Mouse (Mus musculus) heart, postnatal 14 days (tissue): ENCODE measurements around the gene Nsmce1. TPM values are rescaled to one million over a fixed set of nuclear protein-coding genes. Genes with fewer than 3 reads are reported as not detected.
"Not testable (repeated sequence)": the region's sequence is repeated elsewhere in the genome, so short reads cannot be mapped to it uniquely, and the experiment has no call there.

Source experiments
- DNase-seq, 2 experiments: peaks; one replicate each; pipeline ENCODE4 v3.0.0; 2021 to 2022
- intact Hi-C: fragments of 180-260 bp; cut with DNase I; formaldehyde crosslinking; loops from one replicate; pipeline ENCODE4 v1.15.1; 2025
- total RNA-seq, 2 experiments: library from RNA; stranded (reverse); gene quantifications; 2 replicates each; pipeline ENCODE4 v1.2.3; 2021

Nsmce1 gene
- total RNA-seq, 2 experiments from 2014 or later: 28.7 to 36.2 TPM

- DNase-seq: peak; percentile 91 to 93
- intact Hi-C loops: no loop called here
Measured at GRCm38 (mm10) chr7:125444464-125445401, 46.7 kb downstream of the Nsmce1 start, which contains the start of gene Kdm8. Gene Kdm8, plus strand, starts transcription at chr7:125444676.

DNA sequence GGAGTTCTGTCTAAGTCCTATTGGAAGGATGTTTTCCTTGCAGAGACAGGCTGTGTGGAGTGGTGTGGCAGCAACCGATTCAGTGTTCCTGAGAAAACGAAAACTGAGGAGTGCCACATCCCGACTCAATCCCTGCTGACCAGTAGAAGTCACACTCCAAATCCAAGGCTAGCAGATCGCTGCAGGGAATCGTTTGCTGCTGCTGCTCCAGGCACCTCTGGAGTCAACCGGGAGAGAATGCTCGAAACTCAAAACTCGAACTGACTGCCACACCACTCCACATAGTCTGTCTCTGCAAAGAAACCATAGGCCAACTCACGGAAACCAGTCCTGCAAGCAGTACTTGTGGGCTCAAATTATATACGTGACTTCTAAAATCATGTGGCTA lies 47.3 kb downstream of the Nsmce1 start:
- intact Hi-C loops: no loop called here
- DNase-seq: peak; percentile 12 to 15

DNA sequence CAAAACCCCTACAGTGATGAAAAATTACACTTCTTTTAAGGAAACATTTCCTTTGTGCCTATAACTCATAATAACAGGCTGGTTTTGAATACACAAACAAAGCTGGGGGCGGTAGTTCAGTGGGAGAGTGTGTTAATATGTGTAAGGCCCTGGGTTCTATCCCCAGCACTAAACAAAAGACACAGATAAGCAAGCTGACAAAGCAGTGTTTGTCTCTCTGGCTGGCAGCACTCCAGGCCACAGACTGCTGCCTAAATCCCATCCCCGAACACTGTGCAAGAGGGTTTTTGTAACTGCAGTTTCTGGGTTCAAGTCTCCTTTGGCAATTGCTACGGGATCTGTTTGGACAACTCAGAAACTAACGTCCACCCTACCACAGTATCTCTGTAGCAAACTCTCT lies 49.1 kb downstream of the Nsmce1 start:
- intact Hi-C loops: no loop called here
- no peak for DNase-seq

DNA sequence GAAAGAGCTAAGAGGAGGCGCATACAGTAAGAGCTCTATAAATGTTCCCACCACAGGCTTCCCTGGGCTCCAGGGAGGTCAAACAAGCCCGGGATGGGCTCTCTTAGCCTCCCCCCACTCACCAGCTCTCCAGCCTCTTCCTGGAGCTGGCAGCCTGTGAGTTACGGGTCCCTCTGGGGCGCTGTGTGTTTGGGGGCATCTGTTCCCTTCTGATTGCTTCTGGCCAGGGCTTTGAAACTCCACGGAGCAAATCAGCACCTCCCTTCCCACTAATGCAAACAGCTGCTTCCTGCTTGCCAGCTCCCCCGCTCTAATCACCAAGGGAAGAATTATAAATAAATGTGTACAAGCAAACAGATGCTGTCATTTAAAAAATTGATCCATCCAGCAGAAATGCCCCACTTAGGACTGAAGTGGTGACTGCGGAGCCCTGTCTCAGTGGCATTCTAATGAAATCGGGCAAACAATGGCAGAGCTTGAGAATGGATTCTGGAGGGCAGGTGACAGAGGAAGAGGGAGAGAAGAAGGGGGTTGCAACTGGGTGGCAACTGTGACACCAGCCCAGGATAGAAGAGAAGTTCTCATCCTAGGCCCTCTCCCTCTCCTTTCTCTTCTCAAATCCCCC lies 56.6 kb downstream of the Nsmce1 start:
- DNase-seq: no peak
- intact Hi-C loops: no loop called here

- no peak for DNase-seq
- intact Hi-C loops: no loop called here
Measured at GRCm38 (mm10) chr7:125433874-125434273, 57.5 kb downstream of the Nsmce1 start.

- intact Hi-C loops: no loop called here
- no peak for DNase-seq
Measured at GRCm38 (mm10) chr7:125430170-125430842, 61.1 kb downstream of the Nsmce1 start.

DNA sequence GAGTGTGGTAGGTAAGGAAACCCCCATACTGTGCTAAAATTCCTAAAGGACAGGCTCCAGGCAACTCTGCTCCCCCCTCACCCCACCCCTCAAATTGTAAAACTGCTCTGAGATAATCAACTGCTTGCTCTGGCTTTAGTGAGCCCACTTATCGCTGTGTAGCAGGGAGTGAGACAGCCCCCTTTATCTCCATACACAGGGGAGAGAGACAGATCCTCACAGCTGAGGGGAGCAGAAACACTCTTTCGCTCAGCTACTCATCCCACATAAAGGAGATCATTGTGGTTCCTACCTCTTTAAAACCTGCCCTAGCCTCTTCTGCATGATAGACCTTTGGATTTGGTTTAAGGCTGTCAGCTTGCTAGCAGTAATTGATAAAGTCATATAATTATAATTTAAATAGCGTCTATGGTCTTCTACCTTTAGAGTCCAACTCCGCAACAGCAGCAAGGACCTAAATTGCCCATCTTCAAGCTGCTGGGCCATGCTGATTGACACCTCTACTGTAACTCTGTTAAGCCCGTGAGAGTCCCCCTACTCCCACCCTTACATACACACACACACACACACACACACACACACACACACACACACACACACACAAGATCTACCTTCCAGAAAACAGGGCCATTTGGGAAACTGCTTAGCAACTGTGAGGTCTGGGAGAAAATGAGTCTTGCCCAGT lies 62.4 kb downstream of the Nsmce1 start:
- DNase-seq, intact Hi-C loops: not testable (repeated sequence)

- intact Hi-C loops: no loop called here
- DNase-seq: no peak
Measured at GRCm38 (mm10) chr7:125428381-125428780, 63.0 kb downstream of the Nsmce1 start.

GRCm38 (mm10) chr7:125427492-125428090 lies 63.8 kb downstream of the Nsmce1 start:
- intact Hi-C loops: no loop called here
- peak in 1 of 2 experiments; percentile 30 for DNase-seq

GRCm38 (mm10) chr7:125423056-125423455 lies 68.3 kb downstream of the Nsmce1 start:
- intact Hi-C loops: loop anchor here (5.0 kb wide), 1 partner anchor 159 kb away; no protein-coding TSS in a partner anchor
- no peak for DNase-seq

- no peak for DNase-seq
- intact Hi-C loops: loop anchor here (2.0 to 5.0 kb wide), 2 partner anchors 160 to 217 kb away; no protein-coding TSS in a partner anchor
Measured at GRCm38 (mm10) chr7:125421911-125422310, 69.5 kb downstream of the Nsmce1 start.

DNA sequence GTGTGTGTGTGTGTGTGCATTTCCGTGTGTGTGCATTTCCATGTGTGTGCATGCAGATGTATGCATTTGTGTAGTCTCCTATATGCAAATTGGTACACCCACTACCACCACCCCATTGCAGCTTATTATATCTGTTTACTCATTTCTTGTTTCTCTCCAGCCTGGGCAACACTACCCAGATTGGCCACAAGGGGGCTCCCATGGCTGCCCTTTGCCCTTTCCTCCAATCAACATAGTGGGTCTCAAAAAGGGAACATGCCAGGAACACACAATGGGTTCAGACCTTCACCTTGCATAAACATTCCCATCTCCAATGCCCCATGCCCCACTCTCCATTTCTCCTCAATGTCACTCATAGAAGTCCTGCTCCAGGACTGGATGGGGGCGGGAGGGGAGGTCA lies 71.2 kb downstream of the Nsmce1 start:
- intact Hi-C loops: loop anchor here (2.0 to 5.0 kb wide), 2 partner anchors 162 to 219 kb away; no protein-coding TSS in a partner anchor
- peak; percentile 36 to 60 for DNase-seq

- DNase-seq: no peak
- intact Hi-C loops: no loop called here
Measured at GRCm38 (mm10) chr7:125418413-125418812, 73.0 kb downstream of the Nsmce1 start.

Other genes with a start within 250 kb of the Nsmce1 start
- gene Kdm8, start 46.9 kb downstream of the Nsmce1 start, total RNA-seq: 1 to 10 TPM; 3.1 to 4.1 TPM
- gene Il4ra, start 60.5 kb upstream of the Nsmce1 start, total RNA-seq: 10 to 100 TPM; 20.0 to 20.3 TPM
- gene Il21r, start 111.8 kb upstream of the Nsmce1 start, total RNA-seq: 1 to 10 TPM in 1 of 2 experiments, under 1 TPM in 1; 0.55 to 3.1 TPM
- 10 to 100 TPM; 68.4 to 72.4 TPM for gene Gtf3c1, start 216.2 kb upstream of the Nsmce1 start, total RNA-seq
- 10 to 100 TPM; 11.7 to 15.2 TPM for gene D430042O09Rik, start 216.3 kb upstream of the Nsmce1 start, total RNA-seq